Mouse (Mus musculus) hindbrain, embryonic 13.5 days (tissue): ENCODE measurements around the gene Lrfn1. TPM values are rescaled to one million over a fixed set of nuclear protein-coding genes. Genes with fewer than 3 reads are reported as not detected.

Source experiments
- ATAC-seq: fragments of 200-750 bp; cut with Nextera tagmentation; 2 replicates; pipeline ENCODE4 v1.8.0; 2017; ENCODE audit warnings: moderate TSS enrichment; ENCODE audit not compliant: low FRiP score
- H3K27ac ChIP-seq: fragments of 300-500 bp; sonication (generic); 2 replicates; pipeline ENCODE4 v1.5.1; 2015; ENCODE audit warnings: inconsistent platforms, mild to moderate bottlenecking, moderate library complexity
- H3K27me3 ChIP-seq: fragments of 300-500 bp; sonication (generic); 2 replicates; pipeline ENCODE4 v1.6.1; 2015; ENCODE audit warnings: mild to moderate bottlenecking, inconsistent platforms
- H3K36me3 ChIP-seq: fragments of 300-500 bp; sonication (generic); 2 replicates; pipeline ENCODE4 v1.6.1; 2015; ENCODE audit warnings: mild to moderate bottlenecking, inconsistent platforms
- H3K4me1 ChIP-seq: fragments of 300-500 bp; sonication (generic); replicated peaks from 2 replicates; pipeline ENCODE4 v1.6.1; 2015; ENCODE audit warnings: inconsistent platforms
- H3K4me2 ChIP-seq: fragments of 300-500 bp; sonication (generic); 2 replicates; pipeline ENCODE4 v1.6.1; 2015; ENCODE audit warnings: inconsistent platforms, mild to moderate bottlenecking, moderate library complexity
- H3K4me3 ChIP-seq: fragments of 300-500 bp; sonication (generic); 2 replicates; pipeline ENCODE4 v1.5.1; 2015; ENCODE audit warnings: mild to moderate bottlenecking, inconsistent platforms
- H3K9ac ChIP-seq: fragments of 300-500 bp; sonication (generic); 2 replicates; pipeline ENCODE4 v1.6.1; 2015; ENCODE audit warnings: mild to moderate bottlenecking, inconsistent platforms
- H3K9me3 ChIP-seq: fragments of 300-500 bp; sonication (generic); 2 replicates; pipeline ENCODE4 v1.6.1; 2016; ENCODE audit warnings: inconsistent platforms
- WGBS: fragments of 180-500 bp; shearing (Covaris S2); methylation state at CpG from one replicate; pipeline ENCODE4 v1.1.7; 2015; 5-methylcytosine and 5-hydroxymethylcytosine counted together
- polyA plus RNA-seq: library from polyadenylated mRNA; unstranded; fragments of >200 nt; fragmentation: Nextera tagmentation; extraction: Ambion mirVana; gene quantifications from 2 replicates; pipeline ENCODE4 v1.2.1, GENCODE M21; 2015

Gene Lrfn1
- 11.3 and 11.8 TPM in 2 replicates for polyA plus RNA-seq

DNA sequence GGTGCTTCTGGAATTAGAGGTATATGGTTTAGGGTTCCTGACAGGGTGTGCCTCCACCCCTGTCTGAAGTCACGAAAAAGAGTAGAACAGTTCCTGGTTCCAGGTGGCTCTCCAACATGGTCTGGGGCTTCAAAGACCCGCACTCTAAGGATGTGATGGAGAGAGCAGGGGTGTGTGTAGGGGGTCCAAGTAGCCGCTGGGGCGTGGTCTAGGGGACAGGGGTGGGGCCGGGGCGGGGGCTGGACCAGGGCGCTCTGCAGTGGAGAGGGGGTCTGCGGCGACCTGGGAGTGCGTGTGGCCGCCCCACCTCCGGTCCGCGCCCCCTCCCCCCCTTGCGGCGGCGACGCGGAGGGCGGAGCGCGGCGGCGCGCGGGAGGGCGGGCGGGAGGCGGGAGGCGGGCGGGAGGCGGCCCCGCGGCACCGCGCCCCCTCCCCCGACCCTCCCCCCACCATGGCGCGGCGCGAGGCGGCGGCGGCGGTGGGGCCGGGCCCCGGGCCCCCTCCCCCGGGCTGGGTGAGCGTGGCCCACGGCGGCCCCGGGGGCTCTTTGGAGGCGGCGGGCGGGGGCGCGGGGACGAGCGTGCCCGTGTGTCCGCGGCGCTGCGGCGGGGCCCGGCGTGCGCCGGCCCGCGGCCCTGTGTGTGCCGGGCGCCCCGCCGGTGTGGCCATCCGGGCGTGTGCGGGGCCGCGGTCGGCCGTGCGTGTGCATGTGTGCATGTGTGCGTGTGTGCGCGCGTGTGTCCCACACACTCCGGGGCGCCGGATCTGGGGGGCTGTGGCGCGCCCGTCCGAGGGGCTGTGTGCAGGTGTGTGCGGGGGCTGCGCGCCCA, at the start of gene Lrfn1:
TSS of gene Lrfn1 (plus strand) at position 450 of the 830 bp plus-strand sequence.
- H3K36me3 ChIP-seq: peaks cover 25% of the 10 kb centered on the region
- peak within 1 kb of the TSS; percentile 93 for H3K9ac ChIP-seq
- no peaks in the 10 kb centered on the region for H3K27me3 ChIP-seq
- H3K27ac ChIP-seq: peak within 1 kb of the TSS; percentile 87
- peak within 1 kb of the TSS; percentile 72 for H3K4me2 ChIP-seq
- H3K4me1 ChIP-seq: peaks cover 18% of the 10 kb centered on the region
- H3K4me3 ChIP-seq: peak within 1 kb of the TSS; percentile 85
- no peaks in the 10 kb centered on the region for H3K9me3 ChIP-seq
- peak; percentile 65 for ATAC-seq
- under 1% methylated on average over 39 of the region's 97 CpGs for WGBS

DNA sequence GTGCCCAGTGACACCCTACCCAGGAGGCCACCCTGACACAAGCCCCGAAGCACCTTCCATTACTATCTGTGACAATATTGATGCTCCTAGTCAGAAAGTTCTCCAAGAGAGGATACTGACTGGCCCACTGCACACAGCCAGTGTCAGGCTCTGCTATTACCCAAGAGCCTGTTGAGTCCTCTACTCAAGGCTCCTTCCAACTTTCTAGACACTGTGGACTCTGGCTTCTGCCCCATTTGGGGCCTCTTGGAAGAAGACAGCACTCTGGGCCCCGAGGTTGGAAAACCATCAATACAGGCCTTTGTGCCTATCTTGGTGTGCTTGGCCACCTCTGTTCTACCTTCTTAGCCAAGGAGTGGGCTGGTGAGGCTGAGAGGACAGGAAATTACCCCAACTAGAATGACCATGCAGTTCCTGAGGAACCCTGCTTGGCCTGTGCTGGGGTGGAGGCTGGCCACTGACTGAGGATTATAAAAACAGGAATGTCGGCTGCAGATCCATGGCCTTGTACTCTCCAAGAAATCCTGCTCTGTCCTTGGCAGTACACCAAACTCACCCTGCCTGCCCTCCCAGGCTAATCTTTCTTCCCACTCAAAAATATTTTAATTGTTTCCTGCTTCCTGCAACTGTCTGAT, 40.8 kb upstream of the Lrfn1 start:
- H3K4me3 ChIP-seq: no peak overlapping the region
- no peaks in the 10 kb centered on the region for H3K27me3 ChIP-seq
- no peak overlapping the region for H3K4me2 ChIP-seq
- H3K27ac ChIP-seq: no peak overlapping the region
- ATAC-seq: no peak
- H3K9me3 ChIP-seq: no peaks in the 10 kb centered on the region
- 93% methylated on average over 3 of the region's 3 CpGs for WGBS
- no peak overlapping the region for H3K9ac ChIP-seq
- peaks cover 86% of the 10 kb centered on the region for H3K36me3 ChIP-seq
- H3K4me1 ChIP-seq: no peaks in the 10 kb centered on the region

DNA sequence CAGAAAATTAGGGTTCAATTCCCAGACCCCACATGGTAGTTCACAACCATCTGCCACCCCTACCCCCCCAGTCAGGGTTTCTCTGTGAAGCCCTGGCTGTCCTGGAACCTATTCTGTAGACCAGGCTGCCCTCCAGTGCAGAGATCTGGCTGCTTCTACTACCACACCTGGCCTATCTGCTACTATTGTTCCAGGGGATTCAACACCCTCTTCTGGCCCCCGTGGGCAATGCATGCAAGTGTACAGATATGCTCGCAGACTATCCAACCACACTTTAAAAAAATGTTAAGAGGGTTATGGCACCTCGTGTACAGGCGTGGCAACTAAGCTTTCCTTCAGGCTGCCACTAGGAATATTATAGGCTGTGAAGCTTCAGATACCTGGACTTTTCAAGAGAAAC, 39.0 kb upstream of the Lrfn1 start:
- no peak overlapping the region for H3K4me2 ChIP-seq
- WGBS: 89% methylated on average over 4 of the region's 4 CpGs
- no peak overlapping the region for H3K4me3 ChIP-seq
- no peaks in the 10 kb centered on the region for H3K9me3 ChIP-seq
- no peaks in the 10 kb centered on the region for H3K4me1 ChIP-seq
- no peak overlapping the region for H3K27ac ChIP-seq
- ATAC-seq: no peak
- peaks cover 82% of the 10 kb centered on the region for H3K36me3 ChIP-seq
- H3K27me3 ChIP-seq: no peaks in the 10 kb centered on the region
- no peak overlapping the region for H3K9ac ChIP-seq

DNA sequence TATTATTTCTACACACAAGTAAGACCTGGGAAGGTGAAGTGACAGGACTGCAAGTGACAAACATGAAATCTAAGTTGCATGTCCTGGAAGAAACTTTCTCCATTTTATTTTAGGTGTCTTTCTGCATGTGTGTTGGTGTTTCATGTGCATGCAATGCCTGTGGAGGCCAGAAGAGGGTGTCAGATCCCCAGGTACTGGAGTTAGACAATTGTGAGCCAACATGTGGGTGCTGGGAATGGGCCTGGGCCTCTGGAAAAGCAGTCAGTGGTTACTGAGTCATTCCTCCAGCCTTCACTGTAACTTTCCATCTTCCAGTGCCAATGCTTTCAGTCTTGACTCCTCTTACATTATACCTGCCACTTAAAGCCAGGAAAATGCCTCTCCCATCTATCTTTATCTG, 34.4 kb upstream of the Lrfn1 start:
- no peak overlapping the region for H3K4me3 ChIP-seq
- no peaks in the 10 kb centered on the region for H3K27me3 ChIP-seq
- no peak overlapping the region for H3K4me2 ChIP-seq
- H3K27ac ChIP-seq: no peak overlapping the region
- H3K4me1 ChIP-seq: peaks cover 5% of the 10 kb centered on the region; the same call in 1 of the 2 replicates
- H3K36me3 ChIP-seq: peaks cover 87% of the 10 kb centered on the region
- ATAC-seq: no peak
- no peak overlapping the region for H3K9ac ChIP-seq
- H3K9me3 ChIP-seq: no peaks in the 10 kb centered on the region

DNA sequence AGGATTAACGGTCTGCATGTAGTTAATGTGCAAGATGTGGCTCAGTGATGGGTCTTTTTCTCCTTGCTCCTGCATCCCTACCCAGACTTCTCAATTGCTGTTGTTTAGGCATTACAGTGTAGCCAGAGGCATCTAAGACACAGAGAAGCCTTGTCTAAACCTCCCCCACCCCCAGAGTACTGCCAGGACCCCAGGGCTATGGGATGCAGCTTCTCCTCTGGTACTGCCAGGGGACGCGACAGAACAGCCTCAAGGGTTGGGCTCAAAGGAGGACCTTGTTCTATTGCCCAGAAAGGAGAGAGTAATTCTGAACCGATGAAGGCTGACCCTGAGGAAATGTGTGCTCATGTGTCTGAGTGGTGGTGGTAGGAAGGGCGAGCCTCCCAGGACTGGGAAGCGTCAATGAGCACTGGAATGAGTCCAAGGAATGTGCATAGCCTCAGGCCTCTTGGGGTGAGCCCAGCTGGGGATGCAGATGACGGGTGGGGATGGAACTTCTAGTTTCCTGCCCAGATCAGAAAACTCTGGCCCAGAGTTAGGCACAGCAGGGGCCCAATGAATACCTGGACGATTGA, 33.6 kb upstream of the Lrfn1 start:
- Histone ChIP-seq H3K4me1 (peaks cover 5% of the 10 kb centered on the region; the same call in 1 of the 2 replicates), H3K27me3 (no peaks in the 10 kb centered on the region), H3K36me3 (peaks cover 87% of the 10 kb centered on the region), H3K4me3 (no peak overlapping the region), H3K9ac (no peak overlapping the region), H3K27ac (no peak overlapping the region), H3K4me2 (no peak overlapping the region), H3K9me3 (no peaks in the 10 kb centered on the region)
- ATAC-seq: no peak
- WGBS: 81% methylated on average over 8 of the region's 8 CpGs

DNA sequence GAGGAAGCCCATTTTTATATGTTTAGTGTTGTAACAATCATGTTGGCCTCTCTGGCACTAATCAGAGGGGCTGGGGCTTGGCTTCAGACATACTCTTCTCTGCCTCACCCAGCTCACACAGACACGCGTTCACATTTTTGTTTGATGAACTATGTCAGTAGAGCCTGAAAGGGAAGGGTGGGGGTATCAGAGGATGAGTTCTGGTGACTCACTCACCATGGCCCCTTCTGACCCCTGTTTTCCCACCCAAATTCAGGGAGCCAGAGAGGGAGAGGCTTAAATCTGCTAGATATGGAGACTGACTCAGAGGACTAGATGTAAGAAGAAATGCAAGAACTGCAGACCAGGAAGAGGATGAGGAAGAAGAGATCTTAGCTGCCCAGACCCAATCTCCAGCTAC, 32.4 kb upstream of the Lrfn1 start:
- no peak overlapping the region for H3K9ac ChIP-seq
- no peaks in the 10 kb centered on the region for H3K27me3 ChIP-seq
- no peak for ATAC-seq
- no peak overlapping the region for H3K4me2 ChIP-seq
- no peaks in the 10 kb centered on the region for H3K9me3 ChIP-seq
- H3K4me1 ChIP-seq: peaks cover 5% of the 10 kb centered on the region; the same call in 1 of the 2 replicates
- no peak overlapping the region for H3K4me3 ChIP-seq
- 100% methylated on average over 2 of the region's 2 CpGs for WGBS
- no peak overlapping the region for H3K27ac ChIP-seq
- peaks cover 81% of the 10 kb centered on the region for H3K36me3 ChIP-seq

DNA sequence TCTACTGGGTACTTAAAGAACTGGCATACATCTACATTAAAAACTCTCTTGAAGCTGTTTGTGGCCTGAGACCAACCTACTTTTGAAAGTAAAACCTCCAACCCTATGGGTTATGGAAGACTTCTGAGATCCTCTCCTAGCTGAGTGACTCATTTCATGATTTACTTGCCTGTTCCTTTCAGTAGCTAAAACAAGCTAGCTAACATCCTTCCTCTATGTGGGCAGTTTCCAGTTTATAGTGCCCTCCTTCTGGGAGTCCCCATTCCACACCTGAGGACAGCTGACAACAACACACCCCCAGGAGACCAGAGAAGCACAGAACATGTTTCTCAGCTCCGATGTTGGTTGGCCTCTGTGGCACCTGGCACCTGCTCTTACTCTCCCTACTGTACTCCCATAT, 28.8 kb upstream of the Lrfn1 start:
- Histone ChIP-seq H3K9me3 (no peaks in the 10 kb centered on the region), H3K27me3 (no peaks in the 10 kb centered on the region), H3K36me3 (peaks cover 61% of the 10 kb centered on the region), H3K27ac (no peak overlapping the region), H3K4me3 (no peak overlapping the region), H3K9ac (no peak overlapping the region), H3K4me1 (peaks cover 8% of the 10 kb centered on the region; the same call in 1 of the 2 replicates), H3K4me2 (no peak overlapping the region)
- no peak for ATAC-seq
- WGBS: 88% methylated on average over 1 of the region's 1 CpGs

DNA sequence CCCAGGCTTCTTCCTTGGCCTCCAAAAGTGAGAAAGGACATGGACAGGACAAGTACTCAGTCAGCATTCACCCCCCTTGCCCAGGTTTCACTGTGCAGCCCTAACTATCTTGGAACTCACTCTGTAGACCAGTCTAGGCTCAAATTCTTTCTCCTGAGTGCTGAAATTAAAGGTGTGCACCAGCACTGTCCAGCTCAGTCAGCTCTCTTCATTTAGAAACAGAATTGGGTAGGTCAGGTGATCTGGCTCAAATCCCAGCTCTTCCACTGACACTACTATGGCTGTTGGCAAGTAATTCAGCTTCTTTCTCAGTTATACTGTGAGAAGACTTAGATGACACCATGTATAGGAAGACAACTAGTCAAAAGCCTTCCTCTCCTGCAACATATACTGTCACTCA, 24.0 kb upstream of the Lrfn1 start:
- Histone ChIP-seq H3K27me3 (no peaks in the 10 kb centered on the region), H3K27ac (no peak overlapping the region), H3K4me2 (no peak overlapping the region), H3K9me3 (no peaks in the 10 kb centered on the region), H3K9ac (no peak overlapping the region), H3K4me3 (no peak overlapping the region), H3K36me3 (peaks cover 20% of the 10 kb centered on the region), H3K4me1 (peaks cover 17% of the 10 kb centered on the region)
- ATAC-seq: no peak

DNA sequence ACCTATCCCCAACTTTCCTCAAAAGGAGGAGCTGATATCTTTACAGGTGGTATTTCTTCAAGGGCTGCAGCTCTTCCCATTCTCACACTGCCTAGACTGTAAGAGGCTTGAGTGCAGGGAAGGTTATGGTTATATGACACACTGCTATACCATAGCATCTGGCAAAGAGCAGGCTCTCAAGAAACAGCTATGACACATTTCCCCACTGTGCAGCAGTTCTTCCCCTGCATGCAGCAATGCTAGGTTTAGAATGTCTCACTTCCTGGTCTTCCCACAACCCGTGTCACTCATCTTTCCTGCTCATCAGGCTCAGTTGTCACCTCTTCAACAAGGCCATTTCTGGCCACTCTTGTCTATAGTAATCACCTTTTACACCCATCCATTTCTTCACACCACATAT, 21.3 kb upstream of the Lrfn1 start:
- Histone ChIP-seq H3K4me1 (peaks cover 45% of the 10 kb centered on the region), H3K4me3 (no peak overlapping the region), H3K9ac (no peak overlapping the region), H3K36me3 (peaks cover 13% of the 10 kb centered on the region), H3K27ac (no peak overlapping the region), H3K4me2 (no peak overlapping the region), H3K9me3 (no peaks in the 10 kb centered on the region), H3K27me3 (no peaks in the 10 kb centered on the region)
- ATAC-seq: no peak
- WGBS: 65% methylated on average over 1 of the region's 1 CpGs

DNA sequence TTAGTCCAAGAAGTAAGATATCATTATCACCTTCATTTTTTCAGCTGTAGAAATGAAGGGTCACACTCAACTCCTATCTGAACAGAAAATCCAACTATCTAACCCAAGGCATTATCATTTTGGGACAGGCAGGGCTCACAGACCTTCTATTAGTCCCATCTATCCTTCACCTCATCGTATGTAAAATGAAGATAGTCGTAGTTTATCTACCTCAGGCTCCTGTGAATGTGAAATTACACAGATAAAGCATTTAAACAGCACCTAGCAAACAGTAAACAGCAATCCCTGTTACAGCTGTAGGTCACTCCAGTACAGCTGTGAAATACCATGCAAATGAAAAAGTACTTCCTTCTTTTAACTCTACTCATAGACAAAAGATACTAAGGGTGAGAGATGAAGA, 19.5 kb upstream of the Lrfn1 start:
- 95% methylated on average over 2 of the region's 2 CpGs for WGBS
- no peak for ATAC-seq
- H3K36me3 ChIP-seq: peaks cover 13% of the 10 kb centered on the region
- no peaks in the 10 kb centered on the region for H3K9me3 ChIP-seq
- H3K4me3 ChIP-seq: no peak overlapping the region
- no peak overlapping the region for H3K9ac ChIP-seq
- H3K27me3 ChIP-seq: no peaks in the 10 kb centered on the region
- no peak overlapping the region for H3K4me2 ChIP-seq
- H3K27ac ChIP-seq: no peak overlapping the region
- H3K4me1 ChIP-seq: peaks cover 51% of the 10 kb centered on the region

DNA sequence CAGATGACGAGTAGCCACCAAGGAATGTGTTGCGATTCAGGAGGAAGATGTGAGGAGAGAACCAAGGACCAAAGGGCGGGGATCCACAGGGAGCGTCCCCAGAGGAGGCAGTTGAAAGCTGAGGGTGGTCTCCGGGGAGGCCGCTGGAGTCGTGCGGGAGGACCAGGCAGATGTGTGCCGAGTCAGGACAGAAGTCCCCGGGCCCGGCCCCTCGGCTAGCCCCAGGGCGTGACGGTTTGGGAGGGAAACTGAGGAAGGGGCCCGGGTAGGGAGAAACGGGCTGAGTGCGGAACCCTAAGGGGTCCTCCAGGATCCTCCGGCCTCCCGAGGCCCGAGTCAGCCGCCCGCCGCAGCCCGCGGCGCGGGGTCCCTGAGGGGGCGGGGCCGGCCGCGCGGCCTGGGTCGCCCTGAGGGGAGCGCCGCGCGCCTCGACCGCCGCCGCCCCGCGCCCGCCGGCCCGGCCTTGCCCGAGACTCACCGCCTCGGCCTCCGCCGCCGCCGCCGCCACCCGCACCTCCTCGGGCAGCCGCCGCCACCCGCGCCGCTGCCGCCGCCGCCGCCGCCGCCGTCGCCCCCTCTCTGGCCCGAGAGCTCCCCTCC, 16.0 kb upstream of the Lrfn1 start:
- H3K27ac ChIP-seq: peak overlapping the region; percentile 73
- peak overlapping the region; percentile 88 for H3K4me2 ChIP-seq
- H3K4me3 ChIP-seq: peak overlapping the region; percentile 94
- H3K27me3 ChIP-seq: no peaks in the 10 kb centered on the region
- under 1% methylated on average over 26 of the region's 70 CpGs for WGBS
- no peaks in the 10 kb centered on the region for H3K9me3 ChIP-seq
- H3K4me1 ChIP-seq: peaks cover 50% of the 10 kb centered on the region
- peak overlapping the region; percentile 99 for H3K9ac ChIP-seq
- ATAC-seq: peak; percentile 37
- H3K36me3 ChIP-seq: peaks cover 9% of the 10 kb centered on the region; the same call in 1 of the 2 replicates

DNA sequence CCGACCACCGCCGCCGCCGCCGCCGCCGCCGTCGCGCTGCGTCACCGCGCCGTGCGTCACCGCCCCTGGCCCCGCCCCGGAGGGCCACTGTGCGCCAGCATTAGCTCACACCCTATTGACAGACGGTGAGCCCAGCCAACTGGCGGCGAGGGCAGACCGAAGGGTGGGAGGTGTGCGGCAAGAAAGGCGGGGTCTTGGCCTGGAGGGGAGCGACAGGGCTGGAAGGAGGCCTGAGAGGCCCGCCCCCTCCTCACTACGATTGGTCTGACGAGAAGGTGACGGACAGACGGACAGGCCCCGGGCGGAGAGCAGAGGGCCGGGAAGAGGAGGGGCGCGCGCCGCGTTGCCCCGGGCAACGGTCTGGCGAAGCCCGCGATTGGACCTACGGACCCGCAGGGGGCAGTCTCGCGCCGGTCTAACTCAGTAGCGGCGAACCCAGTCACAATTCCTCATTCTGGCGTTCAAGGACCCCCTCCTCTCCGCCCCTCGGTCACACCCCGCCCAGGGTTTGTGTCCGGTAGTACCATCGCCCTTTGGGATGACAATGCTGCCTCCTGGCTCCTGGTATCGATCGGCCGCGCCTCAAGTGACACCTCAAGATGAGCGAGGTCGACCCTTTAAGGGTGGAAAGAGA, 15.4 kb upstream of the Lrfn1 start:
- Histone ChIP-seq H3K9me3 (no peaks in the 10 kb centered on the region), H3K4me1 (peaks cover 49% of the 10 kb centered on the region), H3K4me2 (peak overlapping the region; percentile 61), H3K27me3 (no peaks in the 10 kb centered on the region), H3K27ac (peak overlapping the region; percentile 83), H3K9ac (peak overlapping the region; percentile 99), H3K36me3 (peaks cover 9% of the 10 kb centered on the region; the same call in 1 of the 2 replicates), H3K4me3 (peak overlapping the region; percentile 94)
- under 1% methylated on average over 44 of the region's 64 CpGs for WGBS
- ATAC-seq: peak; percentile 99
